Mouse (Mus musculus) heart, postnatal 0 days (tissue): ENCODE data around the gene Grm8. TPM values are rescaled to one million over a fixed set of nuclear protein-coding genes. Genes with fewer than 3 reads are reported as not detected.

Source experiments
- ATAC-seq: fragments of 200-750 bp; cut with Nextera tagmentation; 2 replicates; pipeline ENCODE4 v1.8.0; 2017; ENCODE audit warnings: low read depth, moderate number of reproducible peaks, moderate library complexity; ENCODE audit not compliant: insufficient read depth
- DNase-seq: peaks from one replicate; pipeline ENCODE4 v3.0.0-alpha.2; 2016; ENCODE audit warnings: low spot score
- H3K27ac ChIP-seq: fragments of 300-500 bp; sonication (generic); 2 replicates; pipeline ENCODE4 v1.5.1; 2014; ENCODE audit warnings: low read depth, mild to moderate bottlenecking
- H3K27me3 ChIP-seq: fragments of 300-500 bp; sonication (generic); 2 replicates; pipeline ENCODE4 v1.6.1; 2014; ENCODE audit warnings: low read length, mixed read lengths; ENCODE audit not compliant: control insufficient read depth, insufficient read depth
- H3K36me3 ChIP-seq: fragments of 300-500 bp; sonication (generic); replicated peaks from 2 replicates; pipeline ENCODE4 v1.6.1; 2014; ENCODE audit warnings: low read length, mixed read lengths; ENCODE audit not compliant: control insufficient read depth, insufficient read depth
- H3K4me1 ChIP-seq: fragments of 300-500 bp; sonication (generic); 2 replicates; pipeline ENCODE4 v1.6.1; 2014; ENCODE audit warnings: antibody characterized with exemption; ENCODE audit not compliant: control insufficient read depth, insufficient read depth
- H3K4me2 ChIP-seq: fragments of 300-500 bp; sonication (generic); 2 replicates; pipeline ENCODE4 v1.6.1; 2014; ENCODE audit warnings: low read depth, mild to moderate bottlenecking, low read length, moderate library complexity
- H3K4me3 ChIP-seq: fragments of 300-500 bp; sonication (generic); 2 replicates; pipeline ENCODE4 v1.5.1; 2014; ENCODE audit warnings: low read depth, low read length
- H3K9ac ChIP-seq: fragments of 300-500 bp; sonication (generic); replicated peaks from 2 replicates; pipeline ENCODE4 v1.6.1; 2014; ENCODE audit warnings: low read depth, low read length, mixed read lengths
- H3K9me3 ChIP-seq: fragments of 300-500 bp; sonication (generic); replicated peaks from 2 replicates; pipeline ENCODE4 v1.6.1; 2016; ENCODE audit warnings: low read length; ENCODE audit not compliant: control insufficient read depth
- CTCF ChIP-seq: IDR thresholded peaks from 2 replicates; pipeline ENCODE4 v1.5.1; 2016; ENCODE audit warnings: antibody characterized with exemption, control low read depth, low read depth
- EP300 ChIP-seq: IDR thresholded peaks from 2 replicates; pipeline ENCODE4 v1.6.1; 2016; ENCODE audit warnings: antibody characterized with exemption, low read depth
- WGBS: fragments of 180-500 bp; shearing (Covaris S2); extraction: QIAGEN DNeasy Blood & Tissue Kit; methylation state at CpG from one replicate; pipeline ENCODE4 v1.1.7; 2014; 5-methylcytosine and 5-hydroxymethylcytosine counted together
- microRNA counts: library from miRNA; unstranded; fragments of <30 nt; microRNA quantifications from one replicate; lab custom pipeline; 2015
- microRNA-seq: library from miRNA; unstranded; fragments of <30 nt; microRNA quantifications from one replicate; pipeline ENCODE4, GENCODE M21; 2016
- polyA plus RNA-seq: library from polyadenylated mRNA; unstranded; fragments of >200 nt; fragmentation: Nextera tagmentation; extraction: Ambion mirVana; gene quantifications from 2 replicates; pipeline ENCODE4 v1.2.1, GENCODE M21; 2015
- total RNA-seq: library from RNA; depleted of rRNA; stranded (reverse); fragments of >200 nt; gene quantifications from 2 replicates; pipeline ENCODE4 v1.2.3, GENCODE M21; 2014; ENCODE audit warnings: low replicate concordance

Grm8 gene
- total and polyA plus RNA-seq, 2 experiments from 2014 or later: not detected

GRCm38 (mm10) chr6:27310401-27310800 is 824.6 kb downstream of the Grm8 start:
- H3K9ac ChIP-seq: no peak overlapping the region
- no peak for ATAC-seq

GRCm38 (mm10) chr6:27305351-27305750 is 829.6 kb downstream of the Grm8 start:
- H3K4me1 ChIP-seq: no peaks in the 10 kb centered on the region
- H3K36me3 ChIP-seq: no peaks in the 10 kb centered on the region
- no peak overlapping the region for H3K9ac ChIP-seq
- H3K27ac ChIP-seq: no peak overlapping the region
- no peak overlapping the region for H3K4me2 ChIP-seq
- DNase-seq (no peak), ATAC-seq (no peak)
- no peak overlapping the region for H3K4me3 ChIP-seq
- no peaks in the 10 kb centered on the region for H3K9me3 ChIP-seq
- TF ChIP-seq EP300 (no peak), CTCF (no peak)
- 78% methylated on average over 2 of the region's 2 CpGs for WGBS
- no peaks in the 10 kb centered on the region for H3K27me3 ChIP-seq

More at GRCm38 (mm10) chr6:27310401-27310800, 824.6 kb downstream of the Grm8 start:
- no peak overlapping the region for H3K4me2 ChIP-seq
- H3K4me3 ChIP-seq: no peak overlapping the region
- no peaks in the 10 kb centered on the region for H3K4me1 ChIP-seq
- no peaks in the 10 kb centered on the region for H3K27me3 ChIP-seq
- DNase-seq: no peak
- H3K9me3 ChIP-seq: no peaks in the 10 kb centered on the region
- no peak for TF ChIP-seq CTCF
- no peak for TF ChIP-seq EP300
- H3K36me3 ChIP-seq: no peaks in the 10 kb centered on the region
- no peak overlapping the region for H3K27ac ChIP-seq

GRCm38 (mm10) chr6:27264972-27265371 is 870.0 kb downstream of the Grm8 start:
- H3K9ac ChIP-seq: no peak overlapping the region
- H3K9me3 ChIP-seq: no peaks in the 10 kb centered on the region
- TF ChIP-seq EP300 (no peak), CTCF (no peak)
- H3K4me3 ChIP-seq: no peak overlapping the region
- no peak overlapping the region for H3K27ac ChIP-seq
- DNase-seq (no peak), ATAC-seq (no peak)
- no peaks in the 10 kb centered on the region for H3K36me3 ChIP-seq
- no peak overlapping the region for H3K4me2 ChIP-seq
- no peaks in the 10 kb centered on the region for H3K27me3 ChIP-seq
- H3K4me1 ChIP-seq: no peaks in the 10 kb centered on the region

- no peaks in the 10 kb centered on the region for H3K36me3 ChIP-seq
- H3K9ac ChIP-seq: no peak overlapping the region
- TF ChIP-seq EP300 (no peak), CTCF (no peak)
- no peak overlapping the region for H3K27ac ChIP-seq
- no peak for ATAC-seq
- no peak for DNase-seq
- no peaks in the 10 kb centered on the region for H3K27me3 ChIP-seq
- no peak overlapping the region for H3K4me3 ChIP-seq
- no peak overlapping the region for H3K4me2 ChIP-seq
- H3K4me1 ChIP-seq: no peaks in the 10 kb centered on the region
- H3K9me3 ChIP-seq: no peaks in the 10 kb centered on the region
These were observed 872.4 kb downstream of the Grm8 start for GRCm38 (mm10) chr6:27262611-27263010.

- Histone ChIP-seq H3K4me3 (no peak overlapping the region), H3K36me3 (no peaks in the 10 kb centered on the region), H3K27me3 (no peaks in the 10 kb centered on the region), H3K4me1 (no peaks in the 10 kb centered on the region), H3K9me3 (no peaks in the 10 kb centered on the region), H3K4me2 (no peak overlapping the region), H3K27ac (no peak overlapping the region), H3K9ac (no peak overlapping the region)
- ATAC-seq (no peak), DNase-seq (no peak)
- TF ChIP-seq EP300 (no peak), CTCF (no peak)
These were observed 894.6 kb downstream of the Grm8 start for GRCm38 (mm10) chr6:27240416-27240815.

GRCm38 (mm10) chr6:27239968-27240367 is 895.0 kb downstream of the Grm8 start:
- DNase-seq (no peak), ATAC-seq (no peak)
- H3K27me3 ChIP-seq: no peaks in the 10 kb centered on the region
- no peak overlapping the region for H3K27ac ChIP-seq
- no peak overlapping the region for H3K4me3 ChIP-seq
- H3K9me3 ChIP-seq: no peaks in the 10 kb centered on the region
- 36% methylated on average over 2 of the region's 2 CpGs for WGBS
- H3K36me3 ChIP-seq: no peaks in the 10 kb centered on the region
- TF ChIP-seq EP300 (no peak), CTCF (no peak)
- H3K4me2 ChIP-seq: no peak overlapping the region
- no peak overlapping the region for H3K9ac ChIP-seq
- no peaks in the 10 kb centered on the region for H3K4me1 ChIP-seq

MicroRNAs within 50 kb of the gene (microRNA counts, 519-probe panel; counts per million panel counts)
- microRNA mmu-miR-592 (lab: Ali Mortazavi, UCI): 3,082 counts per million, percentile 35 among the panel's probes with 10 or more counts

Small RNA genes within 50 kb of the gene (microRNA-seq; reads per million reads assigned to microRNA genes)
- 2.7 reads per million, percentile 11 among the genes with 10 or more reads in this experiment for gene Mir592
